ENCODE assay signal across 14 mouse cellular contexts in the genomic region with DNA sequence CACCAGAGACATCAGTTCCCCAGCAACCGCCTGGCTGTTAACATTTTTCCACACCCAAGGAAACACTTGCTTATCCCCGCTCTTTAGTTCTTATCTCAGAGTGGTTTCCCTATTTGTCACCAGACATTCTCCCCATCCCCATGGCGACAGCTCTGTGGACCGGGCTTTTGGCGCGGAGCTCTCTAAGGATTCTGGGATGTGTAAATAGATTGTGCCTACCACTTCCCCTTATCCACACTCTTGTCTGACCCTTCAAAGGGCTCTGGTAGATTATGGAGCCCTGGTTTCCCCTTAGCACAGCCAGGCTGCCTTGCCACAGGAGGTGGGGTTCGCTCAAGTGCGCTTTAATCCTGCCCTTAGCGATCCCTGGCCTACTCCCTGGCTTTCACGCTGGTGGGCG. TPM values are rescaled to one million over a fixed set of nuclear protein-coding genes. Genes with fewer than 3 reads are reported as not detected.
DNase-seq lines count a peak whose midpoint lies in the region; ATAC-seq and TF ChIP-seq lines count a peak whose summit lies in the region.
"Had no signal": no experiment of that assay in that cellular context is flagged by ENCODE, and none has a peak within 500 bp of the region (broad histone marks: within the 10 kb centered on the region; RNA-seq: fewer than 3 reads in every experiment).

No protein-coding gene starts in this region.

- no peak; the same call in 1 of the 2 replicates for ATAC-seq in heart, embryonic 13.5 days (ENCODE audit: extremely low read depth, insufficient number of reproducible peaks, low FRiP score, low TSS enrichment)
- no peak for ATAC-seq in midbrain, embryonic 13.5 days

- 12% methylated on average over 11 of the region's 11 CpGs for WGBS in heart, embryonic 13.5 days
- 49% methylated on average over 11 of the region's 11 CpGs for WGBS in lung, adult 2 months
- WGBS in midbrain, embryonic 13.5 days = 46% methylated on average over 11 of the region's 11 CpGs

- no peak for TF ChIP-seq CTCF in lung, adult 2 months (IDR thresholded peaks at IDR 0.05; ENCODE audit: insufficient read depth, low read length)

- H3K9ac ChIP-seq in heart, embryonic 13.5 days = peak overlapping the region; percentile 60; the same call in 1 of the 2 replicates
- no peak overlapping the region for H3K9ac ChIP-seq in midbrain, embryonic 13.5 days (replicated peaks)
- H3K9ac ChIP-seq: hindbrain, embryonic 15.5 days; limb, embryonic 15.5 days had no signal

- no peak for TF ChIP-seq POLR2A in lung, adult 2 months (IDR thresholded peaks at IDR 0.05; ENCODE audit: borderline replicate concordance, extremely low read depth, low read depth, low read length)

- no peak for DNase-seq in heart, adult 11 months
- peak; percentile 31 to 61 for DNase-seq in lung, adult 18-20 months
- no peak for DNase-seq in lung, adult 2 months
- DNase-seq in R1 (ENCODE audit: low read depth, low spot score) = peak; percentile 56
- DNase-seq in thymus, adult 18-20 months = no peak
- no peak for DNase-seq in adrenal gland, postnatal 25 days
- DNase-seq: B cell, adult 2 months; cerebellum, adult 2 months; gastrocnemius, postnatal 10 days; kidney, adult 8-10 months had no signal

- no peaks in the 10 kb centered on the region for H3K9me3 ChIP-seq in heart, embryonic 13.5 days
- H3K9me3 ChIP-seq in midbrain, embryonic 13.5 days = no peaks in the 10 kb centered on the region
- H3K9me3 ChIP-seq: hindbrain, embryonic 15.5 days; limb, embryonic 15.5 days had no signal

- H3K36me3 ChIP-seq in heart, embryonic 13.5 days = peaks cover 18% of the 10 kb centered on the region
- no peaks in the 10 kb centered on the region for H3K36me3 ChIP-seq in midbrain, embryonic 13.5 days
- H3K36me3 ChIP-seq: hindbrain, embryonic 15.5 days; limb, embryonic 15.5 days had no signal

- H3K27ac ChIP-seq in heart, embryonic 13.5 days (replicated peaks) = peak overlapping the region; percentile 26; the same call in 1 of the 2 replicates
- no peak overlapping the region for H3K27ac ChIP-seq in midbrain, embryonic 13.5 days
- H3K27ac ChIP-seq: hindbrain, embryonic 15.5 days; limb, embryonic 15.5 days had no signal

- peaks cover 9% of the 10 kb centered on the region; the same call in 1 of the 2 replicates for H3K27me3 ChIP-seq in heart, embryonic 13.5 days (replicated peaks)
- H3K27me3 ChIP-seq in midbrain, embryonic 13.5 days = peaks cover 92% of the 10 kb centered on the region
- H3K27me3 ChIP-seq: hindbrain, embryonic 15.5 days had no signal

- H3K4me2 ChIP-seq in heart, embryonic 13.5 days = peak overlapping the region; percentile 61
- peak overlapping the region; percentile 25; the same call in 1 of the 2 replicates for H3K4me2 ChIP-seq in midbrain, embryonic 13.5 days (replicated peaks)
- H3K4me2 ChIP-seq: hindbrain, embryonic 15.5 days; limb, embryonic 15.5 days had no signal

- H3K4me1 ChIP-seq in heart, embryonic 13.5 days = peaks cover 21% of the 10 kb centered on the region
- H3K4me1 ChIP-seq in lung, adult 2 months (ENCODE audit: control insufficient read depth, insufficient read depth, low read length) = no peaks in the 10 kb centered on the region
- H3K4me1 ChIP-seq in midbrain, embryonic 13.5 days (replicated peaks) = peaks cover 14% of the 10 kb centered on the region
- H3K4me1 ChIP-seq: limb, embryonic 15.5 days had no signal

- peak overlapping the region; percentile 16; the same call in 1 of the 2 replicates for H3K4me3 ChIP-seq in heart, embryonic 13.5 days
- H3K4me3 ChIP-seq in lung, adult 2 months (replicated peaks; ENCODE audit: extremely low read depth, low read depth, low read length) = no peak overlapping the region
- H3K4me3 ChIP-seq in midbrain, embryonic 13.5 days (replicated peaks) = no peak overlapping the region
- H3K4me3 ChIP-seq: hindbrain, embryonic 15.5 days; limb, embryonic 15.5 days had no signal

RNA-seq across cellular contexts. Expression of a gene that starts 16.3 kb away (rescaled TPM):
- 10.1 and 11.1 TPM in 2 replicates for polyA plus RNA-seq in heart, embryonic 13.5 days (2015; fragmentation: Nextera tagmentation; extraction: Ambion mirVana)
- 33.9 and 35.0 TPM in 2 replicates for polyA plus RNA-seq in lung, adult 2 months (2012; rRNA removed)
- 1.5 and 2.3 TPM in 2 replicates for polyA plus RNA-seq in midbrain, embryonic 13.5 days (2015; fragmentation: Nextera tagmentation; extraction: Ambion mirVana)
- total RNA-seq in adrenal gland, postnatal 25 days (2021) = 137 and 154 TPM in 2 replicates

Comparison
In these comparisons a context has a peak if more than half of its experiments do, and no peak if none do; other contexts are left out.
1. DNase-seq: peak in lung, adult 18-20 months (2 of 2) and R1 (single experiment); none in heart, adult 11 months (single experiment), lung, adult 2 months (single experiment), thymus, adult 18-20 months (0 of 2) and adrenal gland, postnatal 25 days (single experiment).